ENCODE assay signal across 19 mouse cellular contexts in the genomic region with DNA sequence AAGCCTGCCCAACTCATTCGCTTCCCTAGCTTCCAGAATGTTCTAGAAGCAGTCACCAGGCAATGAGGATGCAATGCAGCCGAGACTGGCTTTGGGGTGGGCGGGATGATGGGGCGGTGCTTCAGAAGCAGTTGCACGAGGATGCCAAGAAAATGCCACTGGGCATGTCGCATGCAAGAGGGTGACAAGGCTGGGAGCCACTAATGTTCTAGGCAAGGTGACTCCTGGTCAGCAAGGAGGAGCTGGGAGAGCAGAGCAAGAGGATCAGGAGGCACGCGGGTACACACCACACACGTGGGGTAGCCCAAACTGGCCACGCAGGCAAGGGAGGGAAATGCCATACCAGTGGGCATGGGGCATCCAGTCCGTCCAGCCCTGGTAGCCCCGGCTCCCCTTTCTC.
"Had no signal": no experiment of that assay in that cellular context is flagged by ENCODE, and none has a peak within 500 bp of the region (broad histone marks: within the 10 kb centered on the region; RNA-seq: fewer than 3 reads in every experiment).

No protein-coding gene starts in this region.

- H3K27me3 ChIP-seq: heart, embryonic 12.5 days; hindbrain, embryonic 15.5 days; kidney, embryonic 15.5 days; limb, embryonic 13.5 days; limb, embryonic 15.5 days; liver, embryonic 12.5 days had no signal

- ATAC-seq: hindbrain, postnatal 0 days; intestine, embryonic 16.5 days; liver, embryonic 12.5 days had no signal

- H3K36me3 ChIP-seq: hindbrain, embryonic 13.5 days; hindbrain, embryonic 15.5 days; kidney, embryonic 15.5 days; limb, embryonic 13.5 days; limb, embryonic 15.5 days; liver, embryonic 12.5 days had no signal

- H3K4me3 ChIP-seq: heart, embryonic 12.5 days; hindbrain, embryonic 13.5 days; hindbrain, embryonic 15.5 days; kidney, embryonic 15.5 days; limb, embryonic 13.5 days; limb, embryonic 15.5 days; liver, embryonic 12.5 days had no signal

- H3K4me1 ChIP-seq: liver, embryonic 12.5 days had no signal

- H3K9me3 ChIP-seq: heart, embryonic 12.5 days; hindbrain, embryonic 13.5 days; hindbrain, embryonic 15.5 days; kidney, embryonic 15.5 days; limb, embryonic 13.5 days; limb, embryonic 15.5 days; liver, embryonic 12.5 days had no signal

- DNase-seq: gastrocnemius, postnatal 14 days; gastrocnemius, postnatal 36 days; kidney, adult 11 months; kidney, adult 2 months; kidney, adult 9 months; kidney, postnatal 14 days; kidney, postnatal 36 days; layer of hippocampus, adult 9-11 months; layer of hippocampus, postnatal 36 days; left cerebral cortex, postnatal 4 days had no signal
